8 mouse cellular contexts compared by ENCODE assay signal in genomic region chr11:93996306-93997140, GRCm38 (mm10). TPM values are rescaled to one million over a fixed set of nuclear protein-coding genes. Genes with fewer than 3 reads are reported as not detected.
DNase-seq lines count a peak whose midpoint lies in the region; ATAC-seq and TF ChIP-seq lines count a peak whose summit lies in the region.

No protein-coding gene starts in this region.

- no peak for TF ChIP-seq EP300 in heart, postnatal 0 days (IDR thresholded peaks at IDR 0.05; ENCODE audit: low read depth)

- peak overlapping the region; percentile 99 for H3K27ac ChIP-seq in bone marrow, adult 2 months (ENCODE audit: control insufficient read depth, insufficient read depth, low read depth, low read length, poor library complexity)
- peak overlapping the region; percentile 88 for H3K27ac ChIP-seq in forebrain, embryonic 12.5 days
- H3K27ac ChIP-seq in heart, postnatal 0 days (ENCODE audit: low read depth): peak overlapping the region; percentile 96
- H3K27ac ChIP-seq in lung, embryonic 14.5 days (ENCODE audit: low read depth): peak overlapping the region; percentile 97
- H3K27ac ChIP-seq in neural tube, embryonic 15.5 days (replicated peaks): peak overlapping the region; percentile 95

- no peak for TF ChIP-seq CTCF in bone marrow, adult 2 months (IDR thresholded peaks at IDR 0.05; ENCODE audit: control insufficient read depth, insufficient read depth, low read length)
- TF ChIP-seq CTCF in heart, postnatal 0 days (IDR thresholded peaks at IDR 0.05; ENCODE audit: low read depth): peak; percentile 16; the same call in 1 of the 2 replicates
- TF ChIP-seq CTCF in lung, embryonic 14.5 days (IDR thresholded peaks at IDR 0.05; ENCODE audit: low read depth): peak; percentile 34

- peak; percentile 42; the same call in 1 of the 2 replicates for TF ChIP-seq POLR2A in bone marrow, adult 2 months (IDR thresholded peaks at IDR 0.05; ENCODE audit: borderline replicate concordance, control insufficient read depth, low read depth, low read length)

- peak overlapping the region; percentile 94 for H3K4me3 ChIP-seq in bone marrow, adult 2 months (replicated peaks; ENCODE audit: control insufficient read depth, low read depth, low read length)
- H3K4me3 ChIP-seq in forebrain, embryonic 12.5 days (replicated peaks): peak overlapping the region; percentile 69
- peak overlapping the region; percentile 86 for H3K4me3 ChIP-seq in heart, postnatal 0 days (ENCODE audit: low read depth, low read length)
- H3K4me3 ChIP-seq in lung, embryonic 14.5 days (ENCODE audit: low read depth, low read length): peak overlapping the region; percentile 96
- peak overlapping the region; percentile 87 for H3K4me3 ChIP-seq in neural tube, embryonic 15.5 days (replicated peaks)

- H3K36me3 ChIP-seq in forebrain, embryonic 12.5 days (replicated peaks): no peaks in the 10 kb centered on the region
- no peaks in the 10 kb centered on the region for H3K36me3 ChIP-seq in heart, postnatal 0 days (replicated peaks; ENCODE audit: control insufficient read depth, insufficient read depth, low read length)
- 0 out of 2 replicates have a peak, but pooled peaks cover 3% of the 10 kb centered on the region for H3K36me3 ChIP-seq in lung, embryonic 14.5 days (ENCODE audit: insufficient read depth)
- no peaks in the 10 kb centered on the region for H3K36me3 ChIP-seq in neural tube, embryonic 15.5 days

- no peaks in the 10 kb centered on the region for H3K9me3 ChIP-seq in forebrain, embryonic 12.5 days
- H3K9me3 ChIP-seq in heart, postnatal 0 days (replicated peaks; ENCODE audit: control insufficient read depth, low read length): no peaks in the 10 kb centered on the region
- H3K9me3 ChIP-seq in lung, embryonic 14.5 days (ENCODE audit: low read depth, low read length): no peaks in the 10 kb centered on the region
- H3K9me3 ChIP-seq in neural tube, embryonic 15.5 days (replicated peaks): no peaks in the 10 kb centered on the region

- DNase-seq in ES-CJ7 (ENCODE audit: low read depth, low spot score): peak; percentile 18
- peak; percentile 57 for DNase-seq in heart, postnatal 0 days (ENCODE audit: low spot score)
- DNase-seq in kidney, postnatal 36 days: peak; percentile 53 to 65
- DNase-seq in lung, embryonic 14.5 days: peak; percentile 51
- DNase-seq in thymus, postnatal 25 days: peak; percentile 58

- no peak; the same call in 1 of the 2 replicates for ATAC-seq in forebrain, embryonic 12.5 days (ENCODE audit: low FRiP score)
- ATAC-seq in heart, postnatal 0 days (ENCODE audit: insufficient read depth, low read depth): peak; percentile 9
- ATAC-seq in lung, embryonic 14.5 days (ENCODE audit: insufficient read depth): peak; percentile 35
- ATAC-seq in neural tube, embryonic 15.5 days (ENCODE audit: low FRiP score): peak; percentile 68; the same call in 1 of the 2 replicates

- peak overlapping the region; percentile 89 for H3K9ac ChIP-seq in forebrain, embryonic 12.5 days
- peak overlapping the region; percentile 96 for H3K9ac ChIP-seq in heart, postnatal 0 days (replicated peaks; ENCODE audit: low read depth, low read length)
- H3K9ac ChIP-seq in lung, embryonic 14.5 days: peak overlapping the region; percentile 87
- H3K9ac ChIP-seq in neural tube, embryonic 15.5 days (replicated peaks): peak overlapping the region; percentile 88

- peak overlapping the region; percentile 87 for H3K4me2 ChIP-seq in forebrain, embryonic 12.5 days
- peak overlapping the region; percentile 86 for H3K4me2 ChIP-seq in heart, postnatal 0 days (ENCODE audit: low read depth, low read length)
- H3K4me2 ChIP-seq in lung, embryonic 14.5 days: peak overlapping the region; percentile 82
- H3K4me2 ChIP-seq in neural tube, embryonic 15.5 days: peak overlapping the region; percentile 85

- WGBS in bone marrow, adult 2 months: under 1% methylated on average over 58 of the region's 58 CpGs
- under 1% methylated on average over 58 of the region's 58 CpGs for WGBS in forebrain, embryonic 12.5 days
- WGBS in heart, postnatal 0 days: under 1% methylated on average over 58 of the region's 58 CpGs
- whole genome bisulfite sequencing in lung, embryonic 14.5 days: under 1% methylated on average over 58 of the region's 58 CpGs
- WGBS in neural tube, embryonic 15.5 days: under 1% methylated on average over 55 of the region's 58 CpGs

- peaks cover 2% of the 10 kb centered on the region; the same call in 1 of the 2 replicates for H3K4me1 ChIP-seq in bone marrow, adult 2 months (ENCODE audit: control insufficient read depth, insufficient read depth, low read length)
- H3K4me1 ChIP-seq in forebrain, embryonic 12.5 days: peaks cover 35% of the 10 kb centered on the region
- H3K4me1 ChIP-seq in heart, postnatal 0 days (ENCODE audit: control insufficient read depth, insufficient read depth): peaks cover 8% of the 10 kb centered on the region
- peaks cover 2% of the 10 kb centered on the region; the same call in 1 of the 2 replicates for H3K4me1 ChIP-seq in lung, embryonic 14.5 days (ENCODE audit: insufficient read depth)
- H3K4me1 ChIP-seq in neural tube, embryonic 15.5 days: peaks cover 41% of the 10 kb centered on the region

- peaks cover 4% of the 10 kb centered on the region for H3K27me3 ChIP-seq in forebrain, embryonic 12.5 days
- H3K27me3 ChIP-seq in heart, postnatal 0 days (ENCODE audit: control insufficient read depth, insufficient read depth, low read length): no peaks in the 10 kb centered on the region
- no peaks in the 10 kb centered on the region for H3K27me3 ChIP-seq in lung, embryonic 14.5 days (ENCODE audit: insufficient read depth, low read length)
- H3K27me3 ChIP-seq in neural tube, embryonic 15.5 days (replicated peaks): 0 out of 2 replicates have a peak, but pooled peaks cover 3% of the 10 kb centered on the region

RNA-seq across cellular contexts. Expression of gene Spag9, which starts 0.6 kb away (rescaled TPM):
- 8.6 and 22.7 TPM in 2 replicates for polyA plus RNA-seq in bone marrow, adult 2 months (2011; ENCODE audit: insufficient read depth, insufficient read length, low replicate concordance, missing spikeins)
- polyA plus RNA-seq in forebrain, embryonic 12.5 days (2016; fragmentation: Nextera tagmentation; extraction: Ambion mirVana): 124 and 127 TPM in 2 replicates
- 47.8 and 48.7 TPM in 2 replicates for total RNA-seq in heart, postnatal 0 days (2014; rRNA removed; ENCODE audit: low replicate concordance)
- 39.5 and 40.0 TPM in 2 replicates for polyA plus RNA-seq in heart, postnatal 0 days (2015; fragmentation: Nextera tagmentation; extraction: Ambion mirVana)
- 55.8 and 57.1 TPM in 2 replicates for polyA plus RNA-seq in lung, embryonic 14.5 days (2014; fragmentation: Nextera tagmentation; extraction: Ambion mirVana)
- 64.9 and 71.1 TPM in 2 replicates for polyA plus RNA-seq in neural tube, embryonic 15.5 days (2015; fragmentation: Nextera tagmentation; extraction: Ambion mirVana)

RNA-seq across cellular contexts. Expression of gene Nme1, which starts 28.2 kb away (rescaled TPM):
- 70.1 and 89.9 TPM in 2 replicates for polyA plus RNA-seq in bone marrow, adult 2 months (2011; ENCODE audit: insufficient read depth, insufficient read length, low replicate concordance, missing spikeins)
- 208 and 230 TPM in 2 replicates for polyA plus RNA-seq in forebrain, embryonic 12.5 days (2016; fragmentation: Nextera tagmentation; extraction: Ambion mirVana)
- 17.2 and 46.8 TPM in 2 replicates for total RNA-seq in heart, postnatal 0 days (2014; rRNA removed; ENCODE audit: low replicate concordance)
- 56.1 and 63.1 TPM in 2 replicates for polyA plus RNA-seq in heart, postnatal 0 days (2015; fragmentation: Nextera tagmentation; extraction: Ambion mirVana)
- 168 and 197 TPM in 2 replicates for polyA plus RNA-seq in lung, embryonic 14.5 days (2014; fragmentation: Nextera tagmentation; extraction: Ambion mirVana)
- polyA plus RNA-seq in neural tube, embryonic 15.5 days (2015; fragmentation: Nextera tagmentation; extraction: Ambion mirVana): 321 and 363 TPM in 2 replicates

RNA-seq across cellular contexts. Expression of gene Gm20390, which starts 28.4 kb away (rescaled TPM):
- 4.4 and 29.3 TPM in 2 replicates for polyA plus RNA-seq in bone marrow, adult 2 months (2011; ENCODE audit: insufficient read depth, insufficient read length, low replicate concordance, missing spikeins)
- polyA plus RNA-seq in forebrain, embryonic 12.5 days (2016; fragmentation: Nextera tagmentation; extraction: Ambion mirVana): 376 and 397 TPM in 2 replicates
- total RNA-seq in heart, postnatal 0 days (2014; rRNA removed; ENCODE audit: low replicate concordance): 61.8 and 75.6 TPM in 2 replicates
- polyA plus RNA-seq in heart, postnatal 0 days (2015; fragmentation: Nextera tagmentation; extraction: Ambion mirVana): 183 and 191 TPM in 2 replicates
- polyA plus RNA-seq in lung, embryonic 14.5 days (2014; fragmentation: Nextera tagmentation; extraction: Ambion mirVana): 397 and 438 TPM in 2 replicates
- 377 and 385 TPM in 2 replicates for polyA plus RNA-seq in neural tube, embryonic 15.5 days (2015; fragmentation: Nextera tagmentation; extraction: Ambion mirVana)

RNA-seq across cellular contexts. Expression of gene Nme2, which starts 40.5 kb away (rescaled TPM):
- 47.5 and 121 TPM in 2 replicates for polyA plus RNA-seq in bone marrow, adult 2 months (2011; ENCODE audit: insufficient read depth, insufficient read length, low replicate concordance, missing spikeins)
- polyA plus RNA-seq in forebrain, embryonic 12.5 days (2016; fragmentation: Nextera tagmentation; extraction: Ambion mirVana): 124 and 127 TPM in 2 replicates
- 921 and 1,000 TPM in 2 replicates for total RNA-seq in heart, postnatal 0 days (2014; rRNA removed; ENCODE audit: low replicate concordance)
- 942 and 966 TPM in 2 replicates for polyA plus RNA-seq in heart, postnatal 0 days (2015; fragmentation: Nextera tagmentation; extraction: Ambion mirVana)
- polyA plus RNA-seq in lung, embryonic 14.5 days (2014; fragmentation: Nextera tagmentation; extraction: Ambion mirVana): 272 and 286 TPM in 2 replicates
- 101 and 107 TPM in 2 replicates for polyA plus RNA-seq in neural tube, embryonic 15.5 days (2015; fragmentation: Nextera tagmentation; extraction: Ambion mirVana)
